Mouse (Mus musculus) ovary, postnatal 36 days (tissue): ENCODE data around the gene Ebp.
A peak's percentile ranks its signal among the peaks of the same experiment; 100 is the strongest.

ENCODE experiments used
- DNase-seq: peaks from one replicate; pipeline ENCODE4 v3.0.0; 2022; ENCODE audit warnings: low spot score, mixed read lengths

The Ebp gene

DNA sequence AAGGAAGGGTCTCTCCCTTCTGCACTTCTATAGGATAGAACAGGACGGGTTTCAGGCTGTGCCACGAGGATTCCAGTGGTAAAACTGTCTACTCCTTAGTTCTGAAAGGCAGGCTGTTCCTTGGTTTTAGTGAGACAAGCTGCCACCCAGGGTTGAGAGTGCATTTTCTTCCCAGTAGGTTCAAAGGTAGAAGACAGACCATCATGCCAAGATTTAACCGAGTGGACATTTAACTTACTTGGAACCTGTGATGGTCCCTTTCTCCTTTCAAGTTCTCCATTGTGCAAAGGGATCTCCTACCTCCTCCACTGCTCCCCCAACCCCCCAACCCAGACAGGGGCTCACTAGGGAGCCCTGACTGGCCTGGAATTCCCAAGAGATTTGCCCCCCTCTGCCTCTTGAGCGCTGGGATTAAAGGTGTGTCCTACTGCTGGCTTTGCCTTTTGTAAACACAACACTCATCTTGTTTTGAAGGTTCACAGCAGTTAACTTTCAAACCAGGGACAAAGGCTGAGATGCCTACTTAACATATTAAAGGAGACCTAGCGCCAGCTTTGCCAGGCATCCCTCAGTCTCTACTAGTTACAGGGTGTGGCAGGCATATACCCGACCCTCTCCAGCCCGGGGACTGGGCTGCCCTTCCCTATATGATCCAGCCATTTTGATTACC is 10.3 kb downstream of the Ebp start:
- no peak for DNase-seq

DNA sequence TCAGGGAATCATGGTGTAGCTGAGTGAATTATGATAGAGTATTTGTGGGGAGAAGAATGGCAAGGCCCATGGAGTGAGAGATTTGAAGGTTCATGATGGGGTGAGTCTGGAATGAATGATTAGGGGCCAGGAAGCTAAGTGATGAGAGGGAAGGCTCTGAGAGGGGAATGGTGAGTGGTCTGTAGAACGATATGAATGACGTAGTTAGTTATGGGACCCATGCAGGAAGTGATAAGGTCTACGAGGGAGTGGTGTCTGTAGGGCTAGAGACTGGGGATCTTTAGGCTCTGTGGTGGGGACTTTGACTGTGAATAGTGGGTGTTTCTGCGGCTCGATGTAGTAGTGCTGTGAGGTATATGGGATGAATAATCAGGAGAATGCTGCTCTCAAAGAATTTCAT is 13.7 kb downstream of the Ebp start:
- DNase-seq, result no peak

DNA sequence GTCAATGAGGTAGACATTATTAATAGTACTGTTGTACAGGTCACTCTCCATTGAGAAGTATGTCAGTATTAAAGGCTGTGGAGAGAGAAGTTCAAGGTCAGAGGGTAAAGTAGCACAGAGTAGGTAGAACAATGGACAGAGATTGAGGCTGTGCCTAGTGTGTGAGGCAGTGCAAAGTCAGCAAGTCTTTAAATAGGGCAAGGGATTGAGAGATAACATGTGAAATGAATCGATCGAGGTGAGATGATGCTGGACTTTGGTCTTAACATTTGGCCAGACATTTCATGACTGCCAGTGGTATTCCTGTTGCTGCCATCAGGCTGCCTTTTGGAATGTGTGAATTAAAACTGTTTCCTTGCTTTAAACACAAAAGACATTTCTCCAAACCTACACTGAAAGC is 14.4 kb downstream of the Ebp start:
- DNase-seq, result no peak

DNA sequence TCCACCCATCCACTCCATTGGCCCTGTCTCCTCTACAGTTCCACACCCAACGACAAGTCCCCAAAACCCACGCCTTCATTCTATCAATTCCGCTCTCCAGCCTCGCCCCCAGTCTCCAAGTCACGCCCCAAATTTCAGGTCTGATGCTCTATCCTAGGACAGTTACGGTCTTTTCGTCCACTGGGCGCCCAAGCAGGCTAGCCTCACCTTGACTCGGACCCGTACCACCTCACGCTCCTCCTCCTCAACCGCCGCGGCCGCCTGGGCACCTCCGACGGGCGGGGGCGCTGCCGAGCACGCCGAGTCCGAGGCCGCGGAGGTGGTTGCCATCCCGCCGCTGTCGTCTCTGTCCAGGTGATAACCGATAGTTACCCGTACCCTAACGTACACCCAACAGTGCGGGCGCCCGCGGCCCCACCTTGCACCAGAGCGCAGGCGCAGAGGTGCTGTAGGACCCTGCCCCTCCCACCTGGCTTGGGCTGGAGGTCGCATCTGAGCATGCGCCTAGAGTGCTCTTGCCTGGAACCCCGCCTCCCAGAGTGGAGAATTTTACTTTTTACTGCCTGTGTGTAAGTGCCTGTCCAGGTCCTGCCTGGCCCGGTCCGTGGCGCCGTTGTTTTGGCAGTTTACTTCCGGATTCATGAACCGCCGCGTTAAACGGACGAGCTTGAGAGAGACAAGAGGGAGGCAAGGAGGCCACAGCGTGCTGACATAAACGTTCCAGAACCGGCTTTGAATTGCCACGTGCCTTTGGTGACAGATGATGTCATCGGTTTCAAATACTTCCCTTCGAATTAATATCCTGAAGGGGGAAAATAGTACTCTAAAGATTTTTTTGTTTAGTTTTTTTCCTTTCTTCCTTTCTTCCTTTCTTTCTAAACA is 17.6 kb downstream of the Ebp start, which contains the start of gene Tbc1d25:
Gene Tbc1d25 (minus strand): TSS at position 678 of the 882 bp plus-strand sequence.
- peak; percentile 80 for DNase-seq

DNA sequence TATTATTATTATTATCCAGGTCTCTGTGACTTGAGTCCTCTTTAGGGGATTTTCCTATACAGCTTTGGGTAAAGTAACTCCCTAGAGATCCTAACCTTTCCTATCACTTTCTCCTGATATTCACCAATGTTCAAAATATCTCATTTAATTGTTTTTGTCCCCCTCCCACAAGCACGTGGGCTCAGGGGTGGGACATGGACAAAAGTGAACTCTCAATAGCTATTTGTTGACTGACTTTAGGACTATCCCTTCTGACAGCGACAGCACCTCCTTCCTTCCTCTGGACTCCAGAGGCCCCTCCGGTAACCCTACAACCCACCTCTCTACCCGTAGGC is 18.2 kb downstream of the Ebp start:
- DNase-seq, result no peak

DNA sequence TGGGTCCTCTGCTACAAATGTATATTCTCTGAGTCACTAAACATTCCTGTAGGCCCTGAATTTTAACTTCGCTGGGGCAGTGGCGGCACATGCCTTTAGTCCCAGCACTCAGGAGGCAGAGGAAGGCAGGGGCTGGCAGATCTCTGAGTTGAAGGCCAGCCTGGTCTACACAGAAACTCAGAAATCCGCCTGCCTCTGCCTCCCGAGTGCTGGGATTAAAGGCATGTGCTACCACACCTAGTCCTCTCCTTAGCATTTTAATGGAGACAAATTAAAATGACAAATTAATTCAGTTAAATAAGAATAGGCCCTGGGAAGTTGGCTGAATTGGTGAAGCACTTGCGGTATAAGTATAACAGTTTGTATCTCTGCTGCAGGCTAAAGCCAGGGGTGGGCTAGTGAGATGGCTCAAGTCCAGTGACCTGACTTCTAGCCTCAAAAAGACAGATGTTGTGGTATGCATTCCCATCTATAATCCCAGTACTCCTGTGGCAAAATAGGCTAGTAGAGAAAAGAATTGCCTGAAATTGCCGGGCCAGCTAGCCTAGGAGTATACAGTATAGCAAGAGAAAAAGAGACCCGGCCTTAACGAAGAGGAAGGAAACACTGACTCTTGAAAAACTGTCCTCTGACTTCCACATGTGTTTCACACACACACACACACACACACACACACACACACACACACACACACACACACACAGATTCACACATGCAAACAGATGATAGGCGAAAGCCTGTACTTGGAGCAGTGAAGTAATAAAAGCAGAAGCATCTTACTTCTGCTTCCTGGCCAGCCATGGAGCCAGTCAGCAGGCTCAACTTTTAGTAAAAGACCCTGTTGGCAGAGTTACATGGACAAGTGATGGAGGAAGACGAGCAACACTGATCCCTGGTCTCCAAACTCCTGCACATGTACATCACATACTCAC is 25.3 kb downstream of the Ebp start:
- no peak for DNase-seq

DNA sequence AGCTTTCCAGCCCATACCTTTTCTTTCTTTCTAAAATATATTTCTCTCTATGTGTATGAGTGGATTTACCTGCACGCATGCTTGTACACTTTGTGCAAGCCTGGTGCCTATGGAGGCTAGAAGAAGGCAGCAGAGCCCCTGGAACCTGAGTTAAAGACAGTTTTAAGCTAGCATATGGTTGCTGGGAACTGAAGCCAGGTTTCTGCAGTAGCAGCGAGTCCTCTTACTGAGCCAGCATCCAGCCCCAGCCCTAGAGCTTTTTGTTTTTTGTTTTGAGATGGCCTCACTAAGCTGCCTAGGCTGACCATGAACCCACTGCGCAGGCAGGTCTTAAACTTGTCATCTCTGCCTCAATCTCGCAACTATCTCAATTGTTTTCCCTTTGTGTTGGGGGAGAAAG is 28.8 kb downstream of the Ebp start:
- no peak for DNase-seq

DNA sequence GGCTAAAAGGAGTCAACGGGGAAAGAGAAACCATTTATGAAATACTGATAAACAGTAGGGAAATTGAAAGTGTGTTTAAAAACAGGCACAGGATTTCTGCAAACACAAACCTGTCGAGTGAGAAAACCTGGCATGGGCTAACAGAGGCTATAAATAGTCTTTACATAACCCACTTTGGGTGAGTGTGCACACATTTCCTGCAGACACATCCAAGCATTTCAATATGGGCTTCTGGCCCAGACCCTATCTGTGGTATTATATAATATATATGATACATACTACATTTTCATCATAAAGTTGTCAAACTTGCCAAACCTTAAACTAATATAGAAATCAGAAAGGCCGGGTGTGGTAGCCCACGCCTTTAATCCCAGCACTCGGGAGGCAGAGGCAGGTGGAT is 30.2 kb downstream of the Ebp start:
- no peak for DNase-seq

DNA sequence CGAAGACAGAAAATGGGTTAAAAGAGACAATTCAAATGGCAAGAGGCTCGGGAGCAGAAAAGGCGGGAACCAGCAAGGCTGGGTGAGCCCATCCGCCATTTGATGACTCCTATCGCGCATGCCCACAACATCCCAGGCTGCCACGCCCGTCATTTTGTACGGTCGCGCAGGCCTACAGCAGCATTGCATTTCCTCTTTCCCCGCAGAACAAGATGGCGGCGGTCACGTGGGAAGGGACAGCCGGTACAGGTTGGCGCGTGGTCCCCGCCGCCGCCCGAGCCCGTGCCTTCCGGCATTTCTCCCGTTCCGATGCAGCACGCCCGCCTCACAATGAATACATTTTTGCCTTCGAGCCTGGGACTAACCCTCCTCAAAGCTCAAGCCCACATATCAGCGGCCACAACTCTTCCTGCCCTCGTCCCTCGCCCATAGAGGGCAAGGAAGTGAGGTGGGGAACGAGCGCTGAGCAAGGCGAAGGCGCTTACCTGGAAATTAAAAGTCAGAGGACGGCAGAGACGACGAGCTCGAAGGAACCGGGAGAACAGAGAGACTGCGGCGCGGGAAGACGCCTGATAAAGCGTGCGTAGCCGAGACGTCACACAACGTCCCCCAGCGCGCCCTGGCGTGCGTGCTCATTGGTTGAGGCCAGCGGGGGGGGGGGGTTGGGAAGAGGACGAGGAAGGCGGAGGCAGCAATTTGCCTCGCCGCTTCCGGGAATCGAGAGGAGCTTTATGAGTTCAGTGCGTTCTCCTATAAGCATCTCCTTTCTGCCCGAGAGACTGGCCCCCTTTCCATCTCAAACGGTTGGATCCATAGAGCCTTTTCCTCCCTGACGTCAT is 47.9 kb downstream of the Ebp start, which contains the start of gene Rbm3:
Gene Rbm3 (minus strand): TSS at position 728 of the 839 bp plus-strand sequence.
- peak; percentile 79 for DNase-seq

DNA sequence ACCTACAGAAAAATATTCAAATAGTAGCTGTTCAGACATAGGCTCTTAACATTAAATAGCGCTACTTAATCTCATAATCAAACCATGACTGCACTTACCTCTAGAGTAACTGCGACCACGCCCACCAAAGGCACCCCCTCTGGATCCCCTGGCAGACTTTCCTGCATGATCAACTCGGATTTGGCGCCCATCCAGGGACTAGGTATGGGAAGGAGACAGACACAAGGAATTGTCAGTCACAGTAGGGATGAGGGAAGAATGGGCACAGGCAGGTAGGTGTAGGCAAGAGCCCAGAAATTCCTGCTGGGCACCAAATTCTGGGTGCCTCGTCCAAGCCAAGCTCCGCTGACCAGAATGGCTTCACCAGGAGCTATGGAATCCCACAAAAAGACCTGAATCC is 49.6 kb downstream of the Ebp start:
- no peak for DNase-seq

DNA sequence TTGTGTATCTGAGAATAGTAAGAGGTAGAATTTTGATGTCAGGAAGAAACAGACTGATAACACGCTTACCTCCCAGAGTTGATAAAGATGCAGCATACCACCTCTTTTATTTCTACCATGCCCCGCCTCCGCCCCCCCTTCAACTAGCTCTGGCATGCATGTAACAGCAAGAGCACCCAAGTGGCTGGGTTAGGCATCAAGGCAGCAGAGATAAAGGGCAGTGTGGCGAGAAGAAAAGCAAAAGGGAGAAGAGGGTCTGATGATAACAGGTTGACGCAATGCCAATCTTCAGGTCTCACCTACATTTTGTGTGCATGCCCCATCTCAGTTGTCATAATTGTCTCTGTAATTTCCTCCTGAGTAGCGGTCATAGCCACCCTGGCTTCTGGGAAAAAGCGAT is 50.4 kb downstream of the Ebp start:
- DNase-seq, result no peak

DNA sequence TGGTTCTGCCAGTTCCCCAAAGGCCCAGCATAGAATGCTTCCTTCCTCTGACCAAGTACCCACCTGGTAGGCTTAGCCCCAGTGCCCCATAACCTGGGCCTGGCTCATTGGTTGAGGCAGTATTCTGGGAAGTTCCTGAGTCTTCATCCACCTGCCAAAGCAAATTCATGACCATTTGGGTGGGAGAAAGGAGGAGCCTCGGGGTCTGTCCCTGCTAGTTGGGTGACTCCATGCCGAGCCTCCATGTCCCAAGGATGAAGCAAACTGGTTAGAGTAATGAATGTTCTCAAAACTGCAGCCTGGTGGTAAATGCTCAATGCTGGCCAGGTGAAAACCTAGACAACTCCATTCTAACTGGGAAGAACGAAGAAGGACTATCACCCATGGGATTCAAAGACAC is 52.3 kb downstream of the Ebp start:
- no peak for DNase-seq

DNA sequence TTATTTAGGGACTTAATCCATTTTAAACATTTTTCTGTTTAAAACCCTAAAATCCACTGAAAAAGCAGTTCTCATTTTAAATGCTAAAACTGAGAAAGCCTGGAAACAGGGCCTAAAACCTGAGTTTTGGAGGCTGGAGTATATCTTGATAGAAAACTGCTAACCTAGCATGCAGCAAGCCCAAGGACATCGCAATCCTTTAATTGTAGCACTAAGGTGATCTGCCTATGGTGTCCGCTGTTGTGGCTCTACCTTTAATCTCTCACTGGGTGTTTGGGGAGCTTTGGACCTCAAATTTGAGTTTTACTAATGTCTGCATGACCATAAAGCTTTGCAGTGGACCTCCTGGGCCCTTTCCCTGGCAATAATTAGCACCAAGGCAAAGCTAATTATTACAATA is 52.9 kb downstream of the Ebp start:
- no peak for DNase-seq

DNA sequence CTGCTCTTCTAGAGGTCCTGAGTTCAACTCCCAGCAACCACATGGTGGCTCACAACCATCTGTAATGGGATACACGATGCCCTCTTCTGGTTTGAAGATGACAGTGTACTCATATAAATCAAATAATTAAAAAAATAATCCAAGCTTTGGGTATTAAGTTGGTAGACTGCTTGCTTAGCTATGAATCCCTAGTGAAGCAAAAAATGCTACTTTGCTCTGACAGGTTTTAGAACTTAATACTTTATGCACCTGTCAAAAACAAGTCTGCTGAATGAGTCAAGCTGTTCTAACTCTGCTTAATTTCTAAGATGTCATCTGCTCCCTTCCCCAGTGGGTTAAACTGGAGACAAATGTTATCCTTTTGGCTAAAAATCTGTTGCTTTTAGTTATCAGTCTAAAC is 53.8 kb downstream of the Ebp start:
- no peak for DNase-seq

DNA sequence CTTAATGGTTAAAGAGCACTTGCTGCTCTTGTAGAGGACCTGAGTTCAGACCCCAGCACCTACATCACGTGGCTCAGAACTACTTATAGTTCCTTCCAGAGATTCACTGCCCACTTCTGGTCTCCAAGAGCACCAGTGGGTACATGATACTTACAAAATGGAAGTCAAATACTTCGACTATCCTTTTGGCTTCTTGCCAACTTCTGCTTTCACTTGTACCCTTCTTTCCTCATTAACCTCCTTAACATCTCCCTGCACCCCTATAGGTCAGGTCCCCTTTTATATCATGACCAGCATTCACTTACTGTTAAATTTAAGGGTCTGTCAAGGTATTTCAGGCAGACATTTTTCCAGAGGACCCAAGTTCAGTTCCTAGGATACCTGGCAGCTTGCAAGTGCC is 57.4 kb downstream of the Ebp start:
- DNase-seq, result no peak
